Mouse (Mus musculus): ENCODE measurements around the gene Thap7. TPM values are rescaled to one million over a fixed set of nuclear protein-coding genes. Genes with fewer than 3 reads are reported as not detected.
"Not testable (repeated sequence)": the region's sequence is repeated elsewhere in the genome, so short reads cannot be mapped to it uniquely, and the experiment has no call there.

Gene Thap7
- 67.3 and 70.7 TPM in 2 replicates for polyA plus RNA-seq (2012; rRNA removed)

DNA sequence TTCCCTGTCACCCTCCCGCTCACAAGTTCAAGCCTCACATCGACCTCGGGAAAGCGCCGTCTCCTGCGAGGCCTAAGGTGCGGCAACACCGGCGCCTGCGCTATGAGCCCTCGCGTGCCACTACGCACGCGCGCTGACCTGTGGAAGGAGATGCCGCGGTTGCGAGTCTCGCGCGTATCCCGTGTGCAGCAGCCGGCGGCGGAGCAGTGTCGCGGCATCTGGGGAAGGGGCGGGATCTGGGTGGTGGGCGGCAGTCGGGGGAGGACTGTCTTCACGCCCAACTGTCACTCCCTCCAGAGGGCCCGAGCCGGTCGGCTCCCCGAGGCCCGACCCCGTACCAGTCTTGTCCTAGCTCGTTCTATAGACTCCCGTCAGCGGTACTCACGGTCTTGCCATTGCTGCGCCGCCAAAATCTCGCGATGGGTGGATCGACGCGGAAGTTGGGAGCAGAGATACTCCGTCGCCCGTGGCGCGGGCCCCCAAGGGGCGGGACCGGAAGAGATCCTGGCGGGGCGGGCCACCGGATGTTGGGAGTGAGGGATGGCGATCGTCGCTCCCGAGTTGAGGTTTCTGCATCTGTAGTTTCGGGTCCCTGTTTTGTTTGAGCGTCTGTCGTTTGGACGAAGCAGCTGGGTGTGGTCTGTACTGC lies at the start of gene Thap7:
Gene Thap7 (minus strand): TSS at position 497 of the 649 bp plus-strand sequence.
- peak; percentile 88 for DNase-seq (ENCODE audit: low read depth, low spot score)
- under 1% methylated on average over 67 of the region's 67 CpGs for WGBS

GRCm38 (mm10) chr16:17576825-17577215 lies 45.9 kb upstream of the Thap7 start:
- 14% methylated on average over 8 of the region's 8 CpGs for WGBS
- DNase-seq (ENCODE audit: low read depth, low spot score) = no peak

- 13% methylated on average over 45 of the region's 45 CpGs for WGBS
- peak; percentile 66 for DNase-seq (ENCODE audit: low read depth, low spot score)
Measured at GRCm38 (mm10) chr16:17575870-17576824, 45.2 kb upstream of the Thap7 start.

- 34% methylated on average over 4 of the region's 4 CpGs for WGBS
- DNase-seq (ENCODE audit: low read depth, low spot score) = no peak
Measured at GRCm38 (mm10) chr16:17566186-17566585, 35.2 kb upstream of the Thap7 start.

GRCm38 (mm10) chr16:17564771-17565170 lies 33.8 kb upstream of the Thap7 start:
- no peak for DNase-seq (ENCODE audit: low read depth, low spot score)
- WGBS = 24% methylated on average over 3 of the region's 3 CpGs

- 69% methylated on average over 2 of the region's 2 CpGs for WGBS
- no peak for DNase-seq (ENCODE audit: low read depth, low spot score)
Measured at GRCm38 (mm10) chr16:17564221-17564620, 33.3 kb upstream of the Thap7 start.

GRCm38 (mm10) chr16:17563580-17563979 lies 32.6 kb upstream of the Thap7 start:
- WGBS = 31% methylated on average over 1 of the region's 1 CpGs
- DNase-seq (ENCODE audit: low read depth, low spot score) = no peak

DNA sequence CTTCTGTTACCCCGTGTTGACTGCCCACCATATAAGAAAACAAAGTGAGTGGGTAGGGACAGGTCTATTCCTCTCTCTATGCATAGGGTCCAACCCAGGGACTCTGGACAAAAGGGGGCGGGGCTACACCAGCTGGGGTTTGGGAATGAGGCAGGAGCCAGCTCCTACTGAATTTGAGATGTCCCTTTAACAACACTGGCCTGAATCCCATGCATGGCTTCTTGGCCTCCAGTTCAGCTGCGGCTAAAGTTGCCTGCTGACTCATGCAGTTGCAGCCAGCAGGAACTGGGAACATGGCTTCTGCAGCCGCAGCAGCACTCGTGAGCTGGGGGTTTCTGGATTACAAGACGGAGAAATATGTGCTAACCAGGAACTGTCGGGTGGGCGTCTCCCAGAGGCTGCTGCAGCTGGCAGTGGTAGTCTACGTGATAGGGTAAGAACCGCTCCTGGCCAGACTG lies 30.8 kb upstream of the Thap7 start, which contains the start of gene P2rx6:
Gene P2rx6 (plus strand): TSS at position 135 of the 458 bp plus-strand sequence.
- WGBS = 8% methylated on average over 10 of the region's 10 CpGs
- DNase-seq (ENCODE audit: low read depth, low spot score) = no peak

DNA sequence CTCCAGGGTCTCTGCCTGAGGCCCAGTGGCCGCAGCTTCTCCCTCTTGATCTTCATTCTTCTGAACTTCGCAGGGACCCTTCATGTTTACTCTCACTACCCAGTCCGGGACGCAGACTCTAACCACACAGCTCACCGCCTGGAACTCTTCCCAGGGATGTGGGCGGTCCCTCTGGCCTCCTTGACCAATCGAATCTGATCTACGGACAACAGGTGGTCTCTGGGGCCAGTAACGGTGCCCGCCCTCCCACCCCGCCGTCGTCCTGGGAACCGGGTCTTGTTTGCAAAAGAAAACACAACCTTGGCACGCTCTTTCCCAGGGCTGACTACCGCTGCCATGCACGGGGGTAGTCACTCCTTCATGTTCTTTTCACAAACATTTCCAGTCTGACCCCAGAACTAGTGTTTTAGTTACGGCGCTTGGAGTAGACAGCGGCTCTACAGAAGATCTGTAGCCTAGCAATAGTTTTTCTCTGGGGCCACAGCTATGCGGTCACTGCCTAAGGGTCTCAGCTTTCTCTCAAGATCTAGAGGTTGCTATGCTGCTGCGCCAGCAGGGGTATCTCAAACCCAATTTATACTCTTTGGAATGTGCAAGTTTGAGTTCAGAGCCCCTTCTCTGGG lies 30.3 kb upstream of the Thap7 start, which contains the start of gene Lrrc74b:
Gene Lrrc74b (minus strand): TSS at position 120 of the 623 bp plus-strand sequence.
- 4% methylated on average over 22 of the region's 22 CpGs for WGBS
- no peak for DNase-seq (ENCODE audit: low read depth, low spot score)

DNA sequence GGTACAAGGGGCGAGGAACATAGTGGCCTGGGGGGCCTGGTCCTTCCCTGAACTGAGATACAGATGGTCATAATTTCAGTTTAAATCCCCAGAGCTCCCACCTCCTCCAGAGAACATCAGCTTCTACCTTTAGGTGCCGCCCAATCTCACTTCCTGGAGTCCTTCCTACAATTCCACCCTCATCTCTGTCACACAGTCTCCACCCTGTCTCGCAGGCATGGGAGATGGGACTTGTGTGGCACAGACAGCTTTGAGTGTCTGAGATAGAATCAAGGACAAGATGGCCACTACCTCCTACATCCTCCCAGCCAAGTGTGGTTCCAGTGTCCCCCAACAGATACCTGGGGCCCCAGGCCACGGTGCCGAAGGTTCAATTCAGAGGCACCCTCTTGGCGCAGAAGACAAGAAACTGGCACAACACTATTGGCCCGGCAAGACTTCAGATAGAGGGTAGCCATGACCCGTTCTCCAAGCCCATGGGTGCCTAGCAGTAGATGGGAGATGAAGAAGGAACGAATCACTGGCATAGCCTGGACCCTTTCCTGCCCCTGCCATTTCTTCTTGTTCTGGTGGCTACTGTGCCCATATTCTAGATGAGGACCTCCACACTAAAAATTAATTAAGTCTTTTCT lies 28.6 kb upstream of the Thap7 start:
- DNase-seq (ENCODE audit: low read depth, low spot score) = no peak
- 81% methylated on average over 9 of the region's 9 CpGs for WGBS

DNA sequence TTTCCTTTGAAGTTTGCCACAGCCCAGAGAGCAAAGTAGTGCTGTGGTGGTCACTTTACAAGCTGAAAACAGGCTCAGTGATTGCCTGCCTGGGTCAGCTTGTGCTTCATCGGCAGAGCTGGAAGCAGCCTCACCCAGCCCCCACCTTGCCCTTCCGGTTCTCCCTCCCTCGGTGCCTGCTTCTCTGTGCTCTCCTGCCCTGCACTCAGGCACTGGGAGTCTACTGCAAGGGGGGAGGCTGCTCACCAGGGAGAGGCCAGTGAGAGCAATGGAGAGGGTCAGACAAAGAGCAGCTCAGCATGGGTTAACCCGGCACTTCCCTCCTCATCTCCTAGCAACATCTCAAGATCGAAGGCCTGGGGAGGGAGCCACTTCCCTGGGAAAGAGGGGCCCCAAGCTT lies 27.9 kb upstream of the Thap7 start:
- no peak for DNase-seq (ENCODE audit: low read depth, low spot score)
- 12% methylated on average over 5 of the region's 5 CpGs for WGBS

DNA sequence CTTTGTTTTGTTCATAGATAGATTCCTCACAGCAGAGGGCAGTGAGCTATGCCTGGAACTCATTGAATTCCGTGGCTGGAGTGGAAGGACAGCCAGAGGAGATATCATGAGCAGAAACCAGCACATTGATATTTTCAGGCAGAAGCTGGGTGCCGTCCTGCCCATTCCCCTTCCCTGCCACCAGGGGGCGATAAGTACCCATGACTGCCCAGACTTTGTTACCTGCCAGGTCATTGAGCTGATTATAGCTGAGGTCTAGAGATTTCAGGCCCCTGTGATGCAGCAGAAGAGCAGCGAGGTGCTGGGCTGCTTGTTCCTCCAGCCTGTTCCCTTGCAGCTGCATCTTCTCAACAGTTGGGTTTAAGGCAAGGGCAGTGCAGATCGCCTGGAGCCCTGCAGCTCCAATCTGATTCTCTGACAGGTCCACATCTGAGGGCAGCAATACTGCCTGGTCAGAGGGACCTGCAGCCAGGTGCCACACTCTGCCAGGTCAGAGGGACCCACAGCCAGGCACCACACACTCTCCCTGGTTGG lies 27.1 kb upstream of the Thap7 start:
- WGBS = 7% methylated on average over 5 of the region's 5 CpGs
- DNase-seq (ENCODE audit: low read depth, low spot score) = peak; percentile 55

GRCm38 (mm10) chr16:17556907-17557306 lies 26.0 kb upstream of the Thap7 start:
- WGBS = 49% methylated on average over 4 of the region's 4 CpGs
- no peak for DNase-seq (ENCODE audit: low read depth, low spot score)

- 82% methylated on average over 4 of the region's 4 CpGs for WGBS
- DNase-seq (ENCODE audit: low read depth, low spot score) = no peak
Measured at GRCm38 (mm10) chr16:17556180-17556579, 25.2 kb upstream of the Thap7 start.

DNA sequence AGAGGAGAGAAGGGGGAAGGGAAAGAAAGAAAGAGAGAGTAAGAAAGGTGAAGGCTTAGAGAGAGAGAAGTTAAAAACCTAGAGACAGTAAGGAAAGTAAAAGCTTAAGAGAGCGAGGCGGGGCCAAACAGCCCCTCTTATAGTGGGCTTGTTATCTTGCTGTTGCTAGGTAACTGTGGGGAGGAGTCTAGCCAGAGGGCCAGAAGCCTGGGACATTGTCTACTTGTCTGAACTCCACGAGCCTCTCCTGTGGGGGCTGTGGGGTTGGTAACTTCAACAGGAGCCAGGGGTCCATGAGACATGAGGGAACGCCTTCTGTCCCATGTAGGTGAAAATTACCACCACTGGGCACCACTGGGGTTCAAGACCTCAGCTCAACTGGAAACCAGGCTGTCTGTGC lies 23.8 kb upstream of the Thap7 start:
- not testable (repeated sequence) for DNase-seq (ENCODE audit: low read depth, low spot score)
- 52% methylated on average over 4 of the region's 4 CpGs for WGBS

GRCm38 (mm10) chr16:17553910-17554685 lies 23.2 kb upstream of the Thap7 start:
- 12% methylated on average over 18 of the region's 18 CpGs for WGBS
- peak; percentile 61 for DNase-seq (ENCODE audit: low read depth, low spot score)

- 80% methylated on average over 7 of the region's 7 CpGs for WGBS
- DNase-seq (ENCODE audit: low read depth, low spot score) = no peak
Measured at GRCm38 (mm10) chr16:17552837-17553236, 21.9 kb upstream of the Thap7 start.

- 55% methylated on average over 2 of the region's 2 CpGs for WGBS
Measured at GRCm38 (mm10) chr16:17542632-17543031, 11.7 kb upstream of the Thap7 start.

GRCm38 (mm10) chr16:17536584-17536983 lies 5.6 kb upstream of the Thap7 start:
- WGBS = 88% methylated on average over 3 of the region's 3 CpGs
- no peak for DNase-seq (ENCODE audit: low read depth, low spot score)

More at GRCm38 (mm10) chr16:17542632-17543031, 11.7 kb upstream of the Thap7 start:
- DNase-seq (ENCODE audit: low read depth, low spot score) = no peak

All from large intestine, adult 2 months (tissue).